Mouse (Mus musculus): ENCODE results near the gene Vac14. TPM values are rescaled to one million over a fixed set of nuclear protein-coding genes. Genes with fewer than 3 reads are reported as not detected.

The Vac14 gene
- total and polyA plus RNA-seq, 2 experiments from 2014 or later = 28.1 to 36.1 TPM

DNA sequence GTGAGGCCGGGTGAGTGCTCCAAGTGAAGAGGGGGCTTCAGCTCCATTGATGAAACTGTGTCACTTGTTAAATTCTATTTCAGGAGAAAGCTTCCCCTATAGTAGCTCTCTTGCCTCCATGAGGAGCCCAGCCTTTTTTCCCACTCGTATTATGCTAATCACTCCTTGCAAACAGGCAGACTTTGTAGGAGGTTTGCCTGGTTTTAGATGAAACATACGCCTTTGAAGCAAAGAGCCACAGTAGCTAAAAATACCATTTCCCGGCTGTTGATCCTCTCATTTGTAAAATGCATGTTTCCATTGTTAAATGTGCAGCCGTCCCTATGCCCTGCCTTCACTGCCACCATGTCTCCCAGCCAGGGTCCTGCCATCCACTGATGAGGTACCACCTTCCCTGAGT is 79.2 kb downstream of the Vac14 start:
- no peaks in the 10 kb centered on the region for H3K36me3 ChIP-seq (ENCODE audit: insufficient read depth)
- peak overlapping the region; percentile 83 for H3K27ac ChIP-seq (ENCODE audit: low read depth, low read length)
- H3K9ac ChIP-seq = no peak overlapping the region
- DNase-seq (peak; percentile 45), ATAC-seq (peak; percentile 70)
- TF ChIP-seq CTCF (IDR thresholded peaks at IDR 0.05; ENCODE audit: low read depth) = no peak
- no peak overlapping the region for H3K4me2 ChIP-seq (ENCODE audit: low read depth)
- H3K4me1 ChIP-seq (ENCODE audit: insufficient read depth) = peaks cover 19% of the 10 kb centered on the region
- H3K9me3 ChIP-seq (ENCODE audit: low read length) = no peaks in the 10 kb centered on the region
- no peaks in the 10 kb centered on the region for H3K27me3 ChIP-seq (ENCODE audit: insufficient read depth, low read length)
- no peak overlapping the region for H3K4me3 ChIP-seq (ENCODE audit: low read depth, low read length)
- WGBS = 47% methylated on average over 5 of the region's 5 CpGs

DNA sequence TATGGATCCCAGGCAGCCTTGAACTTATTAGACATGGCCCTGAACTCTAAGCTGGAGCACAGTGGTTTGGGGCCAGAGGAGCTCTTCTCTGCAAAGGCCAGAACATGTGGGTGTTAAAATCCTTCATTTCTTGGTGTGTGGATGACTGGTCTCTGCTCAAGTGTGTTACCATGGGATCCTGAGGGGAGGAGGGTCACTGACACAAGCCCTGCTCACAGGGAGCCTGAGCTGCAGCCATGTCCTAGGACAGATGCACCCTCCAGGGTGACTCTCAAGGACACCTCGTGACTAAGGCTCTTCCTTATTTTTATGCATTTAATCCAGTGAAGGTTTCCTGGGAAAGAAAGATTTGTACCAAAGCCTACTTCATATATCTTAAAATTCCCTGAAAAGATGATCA is 79.7 kb downstream of the Vac14 start:
- peak overlapping the region; percentile 83 for H3K27ac ChIP-seq (ENCODE audit: low read depth, low read length)
- no peak overlapping the region for H3K4me3 ChIP-seq (ENCODE audit: low read depth, low read length)
- H3K36me3 ChIP-seq (ENCODE audit: insufficient read depth) = no peaks in the 10 kb centered on the region
- no peak overlapping the region for H3K9ac ChIP-seq
- ATAC-seq = no peak
- no peak overlapping the region for H3K4me2 ChIP-seq (ENCODE audit: low read depth)
- no peaks in the 10 kb centered on the region for H3K27me3 ChIP-seq (ENCODE audit: insufficient read depth, low read length)
- no peak for DNase-seq
- no peak for TF ChIP-seq CTCF (IDR thresholded peaks at IDR 0.05; ENCODE audit: low read depth)
- WGBS = 67% methylated on average over 1 of the region's 1 CpGs
- H3K4me1 ChIP-seq (ENCODE audit: insufficient read depth) = peaks cover 19% of the 10 kb centered on the region
- H3K9me3 ChIP-seq (ENCODE audit: low read length) = no peaks in the 10 kb centered on the region

- Histone ChIP-seq H3K9me3 (ENCODE audit: low read length) (no peaks in the 10 kb centered on the region), H3K27me3 (ENCODE audit: insufficient read depth, low read length) (no peaks in the 10 kb centered on the region), H3K4me3 (ENCODE audit: low read depth, low read length) (no peak overlapping the region), H3K36me3 (ENCODE audit: insufficient read depth) (no peaks in the 10 kb centered on the region), H3K9ac (no peak overlapping the region), H3K27ac (ENCODE audit: low read depth, low read length) (no peak overlapping the region), H3K4me1 (ENCODE audit: insufficient read depth) (peaks cover 19% of the 10 kb centered on the region), H3K4me2 (ENCODE audit: low read depth) (no peak overlapping the region)
- DNase-seq = no peak
- WGBS = 82% methylated on average over 7 of the region's 7 CpGs
- no peak for ATAC-seq
- TF ChIP-seq CTCF (IDR thresholded peaks at IDR 0.05; ENCODE audit: low read depth) = no peak
Observed at GRCm38 (mm10) chr8:110699501-110699900, 81.1 kb downstream of the Vac14 start.

DNA sequence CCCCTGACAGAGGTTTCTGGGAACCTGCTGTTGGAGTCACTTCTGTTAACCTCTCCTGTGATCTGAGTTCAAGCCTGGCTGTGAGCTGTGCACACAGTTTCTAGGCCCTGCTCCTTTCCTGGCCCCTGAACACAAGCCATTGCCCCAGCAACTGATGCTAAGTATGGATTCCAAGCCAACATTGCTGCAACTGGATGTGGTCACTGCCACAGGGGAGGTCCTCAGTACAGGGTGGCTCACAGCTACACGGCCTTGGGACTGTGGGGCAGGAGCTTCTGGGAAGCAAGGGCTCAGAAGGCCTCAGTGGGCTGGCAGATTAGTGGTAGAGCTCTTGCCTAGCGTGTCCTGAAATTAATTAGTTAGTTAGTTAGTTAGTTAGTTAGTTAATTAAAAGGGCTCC is 82.2 kb downstream of the Vac14 start:
- no peak overlapping the region for H3K4me3 ChIP-seq (ENCODE audit: low read depth, low read length)
- TF ChIP-seq CTCF (IDR thresholded peaks at IDR 0.05; ENCODE audit: low read depth) = no peak

GRCm38 (mm10) chr8:110702636-110703459 is 84.5 kb downstream of the Vac14 start:
- Histone ChIP-seq H3K4me1 (ENCODE audit: insufficient read depth) (0 out of 2 replicates have a peak, but pooled peaks cover 2% of the 10 kb centered on the region), H3K27ac (ENCODE audit: low read depth, low read length) (peak overlapping the region; percentile 50), H3K36me3 (ENCODE audit: insufficient read depth) (no peaks in the 10 kb centered on the region), H3K27me3 (ENCODE audit: insufficient read depth, low read length) (no peaks in the 10 kb centered on the region), H3K9me3 (ENCODE audit: low read length) (no peaks in the 10 kb centered on the region), H3K4me2 (ENCODE audit: low read depth) (no peak overlapping the region), H3K9ac (no peak overlapping the region; the same call in 1 of the 2 replicates), H3K4me3 (ENCODE audit: low read depth, low read length) (no peak overlapping the region)
- WGBS = 44% methylated on average over 9 of the region's 9 CpGs
- DNase-seq = no peak
- no peak for TF ChIP-seq CTCF (IDR thresholded peaks at IDR 0.05; ENCODE audit: low read depth)
- ATAC-seq = no peak

More for the DNA sequence above, 82.2 kb downstream of the Vac14 start:
- Histone ChIP-seq H3K27me3 (ENCODE audit: insufficient read depth, low read length) (no peaks in the 10 kb centered on the region), H3K27ac (ENCODE audit: low read depth, low read length) (no peak overlapping the region), H3K4me2 (ENCODE audit: low read depth) (no peak overlapping the region), H3K9ac (no peak overlapping the region), H3K4me1 (ENCODE audit: insufficient read depth) (peaks cover 14% of the 10 kb centered on the region), H3K36me3 (ENCODE audit: insufficient read depth) (no peaks in the 10 kb centered on the region), H3K9me3 (ENCODE audit: low read length) (no peaks in the 10 kb centered on the region)
- 87% methylated on average over 2 of the region's 2 CpGs for WGBS
- DNase-seq (no peak), ATAC-seq (no peak)

DNA sequence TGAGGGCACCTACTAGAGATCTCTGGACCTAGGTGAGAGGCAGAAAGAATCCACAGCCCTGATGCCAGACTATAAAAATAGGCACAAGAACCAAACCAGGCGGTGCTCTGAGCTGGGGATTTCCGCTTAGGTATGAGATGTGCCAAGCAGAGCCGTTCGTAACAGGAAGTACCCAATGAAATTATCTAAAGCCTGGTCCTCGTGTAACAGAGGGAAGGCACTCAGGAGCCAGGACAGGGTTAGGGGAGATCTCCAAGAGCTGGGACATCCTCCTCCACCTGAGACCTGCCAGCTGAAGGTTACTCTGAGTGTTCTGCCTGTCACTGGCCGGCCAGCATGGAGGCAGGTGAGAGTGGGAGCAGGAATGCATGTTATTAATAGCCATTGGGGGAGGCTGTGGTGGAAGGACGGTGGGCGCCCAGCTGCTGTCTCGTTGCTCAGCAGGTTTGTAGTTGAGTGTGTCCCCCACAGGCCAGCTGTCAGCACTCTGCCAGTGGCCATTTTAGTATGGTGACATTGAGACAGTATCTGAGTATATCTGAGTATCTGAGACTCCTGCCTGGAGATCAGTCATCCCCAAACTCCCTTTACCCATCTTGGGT is 85.2 kb downstream of the Vac14 start:
- 83% methylated on average over 9 of the region's 9 CpGs for WGBS
- no peak overlapping the region; the same call in 1 of the 2 replicates for H3K9ac ChIP-seq
- no peak for ATAC-seq
- no peaks in the 10 kb centered on the region for H3K9me3 ChIP-seq (ENCODE audit: low read length)
- 0 out of 2 replicates have a peak, but pooled peaks cover 5% of the 10 kb centered on the region for H3K36me3 ChIP-seq (ENCODE audit: insufficient read depth)
- H3K27ac ChIP-seq (ENCODE audit: low read depth, low read length) = peak overlapping the region; percentile 50; the same call in 1 of the 2 replicates
- H3K4me2 ChIP-seq (ENCODE audit: low read depth) = no peak overlapping the region
- no peak overlapping the region for H3K4me3 ChIP-seq (ENCODE audit: low read depth, low read length)
- no peaks in the 10 kb centered on the region for H3K4me1 ChIP-seq (ENCODE audit: insufficient read depth)
- DNase-seq = no peak
- no peak for TF ChIP-seq CTCF (IDR thresholded peaks at IDR 0.05; ENCODE audit: low read depth)
- no peaks in the 10 kb centered on the region for H3K27me3 ChIP-seq (ENCODE audit: insufficient read depth, low read length)

DNA sequence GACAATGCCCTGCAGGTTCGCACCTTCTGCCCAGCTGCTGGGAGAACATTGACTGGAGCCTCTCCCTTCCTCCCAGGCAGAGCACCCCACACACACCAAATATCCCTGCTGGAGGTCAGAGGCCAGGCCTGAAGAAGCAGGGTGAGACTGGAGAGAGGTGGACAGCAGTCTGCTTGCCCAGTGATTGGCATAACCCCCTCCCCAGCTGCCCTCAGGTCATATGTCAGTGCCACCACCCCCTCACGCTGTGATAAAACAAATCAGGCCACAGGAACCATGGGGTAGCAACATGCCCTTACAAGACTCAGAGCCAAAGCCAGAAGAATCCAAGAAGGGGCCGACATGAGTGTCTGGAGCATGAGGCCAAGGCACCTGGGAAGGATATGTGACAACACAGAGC is 85.7 kb downstream of the Vac14 start:
- 91% methylated on average over 3 of the region's 3 CpGs for WGBS
- H3K4me1 ChIP-seq (ENCODE audit: insufficient read depth) = no peaks in the 10 kb centered on the region
- no peaks in the 10 kb centered on the region for H3K27me3 ChIP-seq (ENCODE audit: insufficient read depth, low read length)
- H3K9ac ChIP-seq = no peak overlapping the region
- no peaks in the 10 kb centered on the region for H3K9me3 ChIP-seq (ENCODE audit: low read length)
- TF ChIP-seq CTCF (IDR thresholded peaks at IDR 0.05; ENCODE audit: low read depth) = no peak
- DNase-seq (no peak), ATAC-seq (no peak)
- no peak overlapping the region for H3K4me3 ChIP-seq (ENCODE audit: low read depth, low read length)
- 0 out of 2 replicates have a peak, but pooled peaks cover 5% of the 10 kb centered on the region for H3K36me3 ChIP-seq (ENCODE audit: insufficient read depth)
- H3K4me2 ChIP-seq (ENCODE audit: low read depth) = no peak overlapping the region
- 0 out of 2 replicates have a peak overlapping the region, but pooled peaks have one; percentile 62 for H3K27ac ChIP-seq (ENCODE audit: low read depth, low read length)

All from forebrain, postnatal 0 days (tissue).